Mouse (Mus musculus) midbrain, embryonic 16.5 days (tissue): ENCODE results near the gene Dynlrb2. TPM values are rescaled to one million over a fixed set of nuclear protein-coding genes. Genes with fewer than 3 reads are reported as not detected.

Experiments used
- ATAC-seq: fragments of 200-750 bp; cut with Nextera tagmentation; 2 replicates; pipeline ENCODE4 v1.8.0; 2017; ENCODE audit warnings: moderate TSS enrichment
- H3K27ac ChIP-seq: fragments of 300-500 bp; sonication (generic); 2 replicates; pipeline ENCODE4 v1.5.1; 2014; ENCODE audit warnings: mild to moderate bottlenecking, low read length, mixed read lengths
- H3K27me3 ChIP-seq: fragments of 300-500 bp; sonication (generic); 2 replicates; pipeline ENCODE4 v1.6.1; 2014; ENCODE audit warnings: low read depth, low read length, mixed read lengths; ENCODE audit not compliant: control insufficient read depth, insufficient read depth
- H3K36me3 ChIP-seq: fragments of 300-500 bp; sonication (generic); 2 replicates; pipeline ENCODE4 v1.6.1; 2014; ENCODE audit warnings: mild to moderate bottlenecking, low read length, moderate library complexity, mixed read lengths; ENCODE audit not compliant: control insufficient read depth, insufficient read depth
- H3K4me1 ChIP-seq: fragments of 300-500 bp; sonication (generic); 2 replicates; pipeline ENCODE4 v1.6.1; 2014; ENCODE audit warnings: mild to moderate bottlenecking, low read length, mixed read lengths; ENCODE audit not compliant: control insufficient read depth, insufficient read depth
- H3K4me2 ChIP-seq: fragments of 300-500 bp; sonication (generic); 2 replicates; pipeline ENCODE4 v1.6.1; 2014; ENCODE audit warnings: mild to moderate bottlenecking, low read length, mixed read lengths
- H3K4me3 ChIP-seq: fragments of 300-500 bp; sonication (generic); 2 replicates; pipeline ENCODE4 v1.5.1; 2014; ENCODE audit warnings: low read depth, mild to moderate bottlenecking, low read length, moderate library complexity, mixed read lengths
- H3K9ac ChIP-seq: fragments of 300-500 bp; sonication (generic); 2 replicates; pipeline ENCODE4 v1.6.1; 2014; ENCODE audit warnings: low read depth, low read length, mixed read lengths
- H3K9me3 ChIP-seq: fragments of 300-500 bp; sonication (generic); replicated peaks from 2 replicates; pipeline ENCODE4 v1.6.1; 2014; ENCODE audit warnings: mild to moderate bottlenecking, low read length, mixed read lengths; ENCODE audit not compliant: control insufficient read depth, poor library complexity, severe bottlenecking
- WGBS: fragments of 180-500 bp; shearing (Covaris S2); extraction: QIAGEN DNeasy Blood & Tissue Kit; methylation state at CpG from one replicate; pipeline ENCODE4 v1.1.7; 2014; 5-methylcytosine and 5-hydroxymethylcytosine counted together
- polyA plus RNA-seq: library from polyadenylated mRNA; unstranded; fragments of >200 nt; fragmentation: Nextera tagmentation; extraction: Ambion mirVana; gene quantifications from 2 replicates; pipeline ENCODE4 v1.2.1, GENCODE M21; 2015

Dynlrb2 gene
- polyA plus RNA-seq, 1 experiment from 2014 or later = 19.0 TPM

GRCm38 (mm10) chr8:116524915-116525314 lies 20.1 kb downstream of the Dynlrb2 start:
- ATAC-seq = no peak
- H3K9ac ChIP-seq = no peak overlapping the region
- no peaks in the 10 kb centered on the region for H3K36me3 ChIP-seq
- no peak overlapping the region for H3K27ac ChIP-seq
- no peak overlapping the region for H3K4me3 ChIP-seq
- H3K27me3 ChIP-seq = no peaks in the 10 kb centered on the region
- no peaks in the 10 kb centered on the region for H3K9me3 ChIP-seq
- WGBS = 91% methylated on average over 7 of the region's 7 CpGs
- H3K4me2 ChIP-seq = no peak overlapping the region
- no peaks in the 10 kb centered on the region for H3K4me1 ChIP-seq

GRCm38 (mm10) chr8:116528736-116529135 lies 24.0 kb downstream of the Dynlrb2 start:
- WGBS = 75% methylated on average over 7 of the region's 7 CpGs
- no peak for ATAC-seq
- 0 out of 2 replicates have a peak, but pooled peaks cover under 1% of the 10 kb centered on the region for H3K9me3 ChIP-seq

GRCm38 (mm10) chr8:116533081-116533480 lies 28.3 kb downstream of the Dynlrb2 start:
- Histone ChIP-seq H3K4me1 (no peaks in the 10 kb centered on the region), H3K9me3 (peaks cover 3% of the 10 kb centered on the region; the same call in 1 of the 2 replicates), H3K36me3 (no peaks in the 10 kb centered on the region), H3K9ac (no peak overlapping the region), H3K27ac (no peak overlapping the region), H3K27me3 (no peaks in the 10 kb centered on the region), H3K4me3 (no peak overlapping the region), H3K4me2 (no peak overlapping the region)
- no peak for ATAC-seq
- WGBS = 82% methylated on average over 6 of the region's 6 CpGs

More at GRCm38 (mm10) chr8:116528736-116529135, 24.0 kb downstream of the Dynlrb2 start:
- no peaks in the 10 kb centered on the region for H3K4me1 ChIP-seq
- H3K9ac ChIP-seq = no peak overlapping the region
- no peak overlapping the region for H3K4me2 ChIP-seq
- no peaks in the 10 kb centered on the region for H3K36me3 ChIP-seq
- no peak overlapping the region for H3K27ac ChIP-seq
- H3K27me3 ChIP-seq = no peaks in the 10 kb centered on the region
- no peak overlapping the region for H3K4me3 ChIP-seq

- 87% methylated on average over 5 of the region's 5 CpGs for WGBS
- no peak overlapping the region for H3K4me2 ChIP-seq
These were observed 32.0 kb downstream of the Dynlrb2 start for GRCm38 (mm10) chr8:116536786-116537185.

DNA sequence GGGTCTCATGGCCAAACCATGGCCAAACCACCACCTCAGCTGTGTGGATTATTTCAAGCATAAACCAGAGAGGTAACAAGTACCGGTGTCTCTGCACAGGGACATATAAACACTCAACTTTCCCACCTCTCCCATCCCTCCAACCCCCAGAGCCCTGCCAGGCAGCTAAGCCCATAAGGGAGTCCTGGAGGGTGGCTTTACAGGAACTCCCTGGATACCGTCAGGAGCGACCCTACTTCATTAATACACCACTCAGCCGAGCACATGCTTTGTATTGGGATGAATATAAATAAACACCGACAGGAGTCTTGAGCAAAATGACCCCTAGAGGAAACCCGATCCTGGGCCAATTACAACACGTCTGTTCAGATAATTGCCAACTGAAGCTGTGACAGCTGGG lies 34.0 kb downstream of the Dynlrb2 start:
- no peaks in the 10 kb centered on the region for H3K36me3 ChIP-seq
- 52% methylated on average over 7 of the region's 7 CpGs for WGBS
- no peak overlapping the region for H3K27ac ChIP-seq
- no peak for ATAC-seq
- no peak overlapping the region for H3K9ac ChIP-seq
- H3K4me1 ChIP-seq = no peaks in the 10 kb centered on the region
- H3K4me2 ChIP-seq = no peak overlapping the region
- H3K27me3 ChIP-seq = no peaks in the 10 kb centered on the region
- no peak overlapping the region for H3K4me3 ChIP-seq
- H3K9me3 ChIP-seq = peaks cover 2% of the 10 kb centered on the region; the same call in 1 of the 2 replicates

More at GRCm38 (mm10) chr8:116536786-116537185, 32.0 kb downstream of the Dynlrb2 start:
- H3K4me1 ChIP-seq = no peaks in the 10 kb centered on the region
- no peak overlapping the region for H3K9ac ChIP-seq
- H3K4me3 ChIP-seq = no peak overlapping the region
- no peak for ATAC-seq
- no peaks in the 10 kb centered on the region for H3K27me3 ChIP-seq
- no peaks in the 10 kb centered on the region for H3K36me3 ChIP-seq
- peaks cover 3% of the 10 kb centered on the region; the same call in 1 of the 2 replicates for H3K9me3 ChIP-seq
- no peak overlapping the region for H3K27ac ChIP-seq

DNA sequence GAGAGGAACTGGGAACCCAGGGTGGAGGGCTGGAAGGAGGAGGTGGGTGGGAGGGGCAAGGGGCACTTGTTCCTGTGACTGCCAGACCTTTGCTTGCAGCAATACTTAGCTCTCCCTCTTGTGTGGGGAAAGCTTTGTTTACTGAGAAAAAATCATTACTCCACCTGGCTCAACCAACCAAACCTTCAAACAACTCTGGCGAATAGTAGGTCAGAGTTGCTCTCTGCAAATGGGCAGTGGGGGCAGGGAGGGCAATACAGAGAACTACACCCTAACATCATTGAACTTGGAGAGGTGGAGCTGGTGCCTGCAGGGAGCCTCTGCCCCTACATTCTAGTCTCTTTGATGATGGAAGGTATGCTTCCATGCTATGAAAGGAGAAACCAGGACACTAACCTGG lies 35.4 kb downstream of the Dynlrb2 start:
- H3K9me3 ChIP-seq = no peaks in the 10 kb centered on the region
- no peak overlapping the region for H3K4me2 ChIP-seq
- 75% methylated on average over 1 of the region's 1 CpGs for WGBS
- H3K4me3 ChIP-seq = no peak overlapping the region
- ATAC-seq = no peak
- no peaks in the 10 kb centered on the region for H3K36me3 ChIP-seq
- no peak overlapping the region for H3K27ac ChIP-seq
- no peak overlapping the region for H3K9ac ChIP-seq
- H3K4me1 ChIP-seq = no peaks in the 10 kb centered on the region
- no peaks in the 10 kb centered on the region for H3K27me3 ChIP-seq

- H3K9ac ChIP-seq = no peak overlapping the region
- H3K4me3 ChIP-seq = no peak overlapping the region
- H3K4me2 ChIP-seq = no peak overlapping the region
- no peaks in the 10 kb centered on the region for H3K27me3 ChIP-seq
- WGBS = 93% methylated on average over 5 of the region's 5 CpGs
- H3K27ac ChIP-seq = no peak overlapping the region
- H3K9me3 ChIP-seq = no peaks in the 10 kb centered on the region
- no peaks in the 10 kb centered on the region for H3K4me1 ChIP-seq
- no peak for ATAC-seq
- no peaks in the 10 kb centered on the region for H3K36me3 ChIP-seq
These were observed 38.1 kb downstream of the Dynlrb2 start for GRCm38 (mm10) chr8:116542842-116543241.

GRCm38 (mm10) chr8:116543366-116543765 lies 38.6 kb downstream of the Dynlrb2 start:
- Histone ChIP-seq H3K27me3 (no peaks in the 10 kb centered on the region), H3K4me3 (no peak overlapping the region), H3K9ac (no peak overlapping the region), H3K4me2 (no peak overlapping the region), H3K36me3 (no peaks in the 10 kb centered on the region), H3K9me3 (no peaks in the 10 kb centered on the region), H3K4me1 (no peaks in the 10 kb centered on the region), H3K27ac (no peak overlapping the region)
- WGBS = 83% methylated on average over 1 of the region's 1 CpGs
- ATAC-seq = no peak

DNA sequence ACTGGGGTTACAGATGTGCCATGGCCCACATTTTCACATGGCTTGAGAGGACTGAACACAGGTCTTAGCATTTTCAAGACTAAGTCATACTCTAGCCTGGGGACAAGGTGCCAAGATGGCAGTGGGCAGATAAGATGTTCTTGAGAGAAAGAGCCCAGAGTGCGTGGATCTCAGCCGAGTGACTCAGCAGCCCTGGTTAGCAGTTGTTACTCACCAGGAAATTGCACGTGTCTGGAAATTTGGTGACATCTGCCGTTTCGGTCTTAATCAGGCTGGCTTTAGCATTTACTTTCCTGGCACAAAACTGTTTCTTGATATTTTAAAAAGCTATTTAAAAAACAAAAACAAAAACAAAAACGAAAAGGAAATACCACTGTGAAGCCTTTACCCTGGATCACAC lies 47.5 kb downstream of the Dynlrb2 start:
- no peak for ATAC-seq
- Histone ChIP-seq H3K4me3 (no peak overlapping the region), H3K4me2 (no peak overlapping the region), H3K4me1 (no peaks in the 10 kb centered on the region), H3K27ac (no peak overlapping the region), H3K9ac (no peak overlapping the region), H3K27me3 (no peaks in the 10 kb centered on the region), H3K36me3 (no peaks in the 10 kb centered on the region), H3K9me3 (no peaks in the 10 kb centered on the region; the same call in 1 of the 2 replicates)
- 93% methylated on average over 6 of the region's 6 CpGs for WGBS
